Mouse (Mus musculus) CH12F3 (cell line): ENCODE results near the gene Slc39a5.

Experiments used
- in situ Hi-C: fragments of 300-500 bp; cut with MboI; formaldehyde crosslinking; loops from 2 replicates; pipeline ENCODE4 v1.14.3; 2020; ENCODE audit warnings: low sequenced_read_pairs

Slc39a5 gene

DNA sequence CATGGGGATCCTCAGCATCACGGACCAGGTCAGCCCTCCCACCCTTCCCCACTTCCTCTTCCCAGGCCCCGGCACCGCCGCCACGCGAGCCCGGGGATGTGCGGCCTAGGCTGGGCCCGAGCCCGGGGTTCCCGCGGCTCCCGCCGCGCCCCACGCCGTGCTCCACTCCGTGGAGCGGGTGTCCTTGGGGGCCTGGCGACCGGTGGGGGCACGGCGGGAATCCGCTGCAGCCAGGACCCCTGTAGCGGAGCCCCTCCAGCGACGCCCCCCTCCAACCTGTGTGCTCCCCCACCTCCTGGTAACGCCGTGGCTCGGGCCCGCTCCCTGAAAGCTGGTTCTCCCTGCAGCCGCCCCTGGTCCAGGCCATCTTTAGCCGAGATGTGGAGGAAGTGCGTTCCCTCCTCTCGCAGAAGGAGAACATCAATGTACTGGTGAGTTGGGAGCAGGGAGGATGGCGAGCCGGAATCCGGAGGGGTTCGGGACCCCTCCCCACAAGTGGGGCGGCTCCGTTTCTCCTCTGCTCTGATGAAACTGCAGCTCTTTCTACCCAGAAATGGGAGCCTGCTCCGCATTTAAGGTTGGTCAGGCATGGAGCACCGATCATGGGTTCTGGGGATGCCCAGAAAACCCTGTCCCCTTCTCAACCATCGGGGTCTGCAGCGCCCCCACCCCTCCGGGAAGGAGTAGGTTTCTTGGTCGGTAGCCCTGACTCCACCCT, 23.6 kb downstream of the Slc39a5 start:
- in situ Hi-C loops, result no loop called here

- in situ Hi-C loops, result no loop called here
Measured at GRCm38 (mm10) chr10:128376455-128377211, 24.4 kb downstream of the Slc39a5 start, which contains the start of gene Ankrd52. Gene Ankrd52, plus strand, starts transcription at chr10:128377115.

DNA sequence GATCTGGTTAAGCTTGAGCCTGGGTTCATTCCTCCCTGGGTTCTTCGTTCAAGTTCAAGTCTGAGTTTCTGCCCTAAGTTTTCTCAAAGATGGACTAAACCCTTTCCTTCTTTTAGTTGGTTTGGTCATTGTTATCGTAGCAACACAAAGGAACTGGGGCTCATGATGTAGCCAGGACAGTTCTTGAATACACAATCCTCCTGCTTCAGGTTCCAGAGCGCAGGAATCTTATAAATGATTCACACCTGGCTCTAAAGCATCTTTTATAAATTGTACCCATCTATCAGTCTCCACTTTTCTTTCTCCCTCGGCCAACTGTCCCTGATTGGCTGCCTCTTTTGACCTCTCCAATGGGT, 25.0 kb downstream of the Slc39a5 start:
- in situ Hi-C loops, result no loop called here

- in situ Hi-C loops, result no loop called here
Measured at GRCm38 (mm10) chr10:128374393-128374792, 26.6 kb downstream of the Slc39a5 start.

DNA sequence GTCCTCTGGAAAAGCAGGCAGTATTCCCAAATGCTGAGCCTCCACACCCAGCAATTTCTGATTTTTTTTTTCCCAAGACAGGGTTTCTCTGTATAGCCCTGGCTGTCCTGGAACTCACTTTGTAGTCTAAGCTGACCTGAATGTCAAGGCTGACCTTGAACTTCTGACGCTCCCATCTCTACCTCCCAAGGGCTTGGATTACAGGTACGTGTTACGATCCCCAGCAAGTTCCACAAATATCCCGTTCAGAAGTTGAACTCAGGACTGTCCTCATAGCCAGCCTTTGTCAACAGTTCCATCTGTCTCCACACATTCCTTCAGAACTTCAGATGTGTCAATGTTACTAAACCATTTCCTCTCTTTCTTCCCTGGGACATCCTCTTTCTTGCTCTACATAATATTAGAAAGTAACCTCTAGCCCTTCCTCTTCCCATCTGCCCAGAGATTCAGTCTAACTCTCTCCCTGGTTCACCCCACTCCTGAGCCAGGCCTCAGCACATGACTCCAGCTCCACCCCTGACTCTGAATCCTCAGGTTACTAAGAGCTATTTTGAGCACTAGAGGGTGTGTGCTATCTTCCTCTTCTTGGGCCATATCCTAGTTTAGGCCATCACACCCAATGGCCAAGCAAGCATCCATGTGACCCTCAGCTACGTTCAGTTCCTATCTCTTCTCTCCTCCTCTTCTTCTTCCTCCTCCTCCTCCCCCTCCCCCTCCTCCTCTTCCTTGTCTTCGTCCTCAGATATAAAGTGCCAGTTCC, 27.9 kb downstream of the Slc39a5 start:
- in situ Hi-C loops, result no loop called here

GRCm38 (mm10) chr10:128372142-128372541, 28.9 kb downstream of the Slc39a5 start:
- in situ Hi-C loops, result no loop called here

DNA sequence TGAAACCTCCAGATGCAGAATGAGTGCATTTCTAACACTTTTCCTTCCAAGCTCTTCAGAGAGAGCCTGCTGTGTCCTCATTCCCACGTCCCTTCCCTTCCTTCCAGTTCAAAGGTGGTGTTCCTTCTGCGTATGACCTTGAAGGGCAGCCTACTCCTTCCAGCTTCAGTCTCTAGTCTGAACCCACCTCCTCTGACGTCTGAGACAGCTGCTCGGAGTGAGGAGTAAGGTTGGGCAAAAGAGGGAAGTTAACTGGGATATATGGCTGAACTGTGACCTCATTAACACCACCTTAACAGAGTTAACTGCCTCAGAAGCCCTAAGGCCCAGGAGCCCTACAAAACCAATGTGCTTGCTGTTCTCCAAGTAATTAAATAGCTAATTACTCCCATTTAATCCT, 30.4 kb downstream of the Slc39a5 start:
- in situ Hi-C loops, result no loop called here

GRCm38 (mm10) chr10:128370021-128370420, 31.0 kb downstream of the Slc39a5 start:
- in situ Hi-C loops, result no loop called here

DNA sequence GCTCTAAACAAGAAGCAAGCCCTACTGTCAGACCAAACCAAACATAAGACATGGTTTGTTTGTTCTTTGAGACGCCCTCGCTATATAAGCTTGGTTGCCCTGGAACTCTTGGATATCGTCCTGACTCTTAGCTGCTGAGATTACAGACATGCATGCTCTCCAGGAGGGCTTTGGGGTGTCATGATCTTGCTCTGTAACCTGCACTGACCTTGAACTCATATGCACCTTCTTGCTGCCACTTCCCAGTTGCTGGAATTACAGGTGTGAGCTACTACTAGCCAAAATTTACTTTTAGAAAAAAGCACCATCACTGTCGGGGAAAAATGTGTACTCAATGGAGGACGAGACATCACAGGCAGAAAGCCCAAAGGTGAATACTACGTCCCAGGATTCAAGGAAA, 31.4 kb downstream of the Slc39a5 start:
- in situ Hi-C loops, result no loop called here

DNA sequence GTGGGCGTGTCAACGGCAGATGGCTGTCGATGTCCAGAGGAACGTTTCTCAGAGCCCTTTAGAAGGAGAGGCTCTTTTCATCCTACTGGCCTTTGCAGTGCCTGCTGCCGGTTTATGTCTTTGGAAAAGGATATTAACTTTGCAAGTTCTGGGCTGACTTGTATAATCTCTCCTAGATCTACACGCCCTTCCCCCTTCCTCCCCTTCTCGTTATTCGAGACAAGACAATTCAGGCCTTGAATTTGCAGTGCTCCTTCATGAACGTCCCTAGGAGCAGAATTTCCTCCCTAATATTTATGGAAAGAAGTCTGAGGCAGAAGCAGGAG, 31.8 kb downstream of the Slc39a5 start:
- in situ Hi-C loops, result no loop called here

DNA sequence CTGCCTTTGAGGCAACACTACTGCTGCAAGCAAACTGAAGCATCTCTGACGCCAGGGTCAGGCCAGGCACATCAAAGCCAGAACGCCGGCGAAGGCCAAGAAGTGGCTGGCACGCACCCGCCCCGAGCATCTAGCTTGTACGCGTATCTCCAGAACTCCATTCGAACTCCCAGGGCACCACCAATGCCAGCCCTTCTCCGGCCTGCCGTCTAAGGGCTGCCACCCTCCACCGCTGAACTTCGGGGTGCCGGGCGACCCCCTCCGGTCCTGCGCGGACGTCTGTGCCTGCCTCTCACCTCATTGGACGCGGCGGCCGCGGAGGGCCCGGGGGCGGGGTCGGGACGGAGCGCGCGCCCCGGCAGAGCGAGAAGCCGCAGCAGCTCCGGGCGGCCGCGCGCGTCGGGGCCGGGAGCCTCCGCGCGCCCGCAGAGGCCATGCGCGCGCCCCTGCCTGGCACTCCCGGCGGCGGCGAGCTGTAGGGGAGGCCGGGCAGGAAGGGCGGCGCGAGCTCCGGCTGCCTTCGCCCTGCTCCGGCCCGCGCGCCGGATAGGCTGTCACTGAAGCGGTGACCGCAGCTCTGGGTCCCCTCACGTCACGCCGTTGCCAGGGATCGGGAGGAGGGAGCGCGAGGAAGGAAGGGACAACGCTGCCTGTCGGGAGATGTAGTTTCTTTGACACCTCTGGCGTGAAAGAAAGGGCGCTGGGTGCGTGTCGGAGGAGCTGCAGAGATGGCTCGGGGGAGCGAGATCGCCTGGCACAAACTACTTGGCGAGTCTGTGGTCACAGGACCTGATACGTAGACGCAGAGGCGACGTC, 32.4 kb downstream of the Slc39a5 start, which contains the start of gene Coq10a:
Gene Coq10a (minus strand): TSS at position 596 of the 816 bp plus-strand sequence.
- in situ Hi-C loops, result no loop called here

DNA sequence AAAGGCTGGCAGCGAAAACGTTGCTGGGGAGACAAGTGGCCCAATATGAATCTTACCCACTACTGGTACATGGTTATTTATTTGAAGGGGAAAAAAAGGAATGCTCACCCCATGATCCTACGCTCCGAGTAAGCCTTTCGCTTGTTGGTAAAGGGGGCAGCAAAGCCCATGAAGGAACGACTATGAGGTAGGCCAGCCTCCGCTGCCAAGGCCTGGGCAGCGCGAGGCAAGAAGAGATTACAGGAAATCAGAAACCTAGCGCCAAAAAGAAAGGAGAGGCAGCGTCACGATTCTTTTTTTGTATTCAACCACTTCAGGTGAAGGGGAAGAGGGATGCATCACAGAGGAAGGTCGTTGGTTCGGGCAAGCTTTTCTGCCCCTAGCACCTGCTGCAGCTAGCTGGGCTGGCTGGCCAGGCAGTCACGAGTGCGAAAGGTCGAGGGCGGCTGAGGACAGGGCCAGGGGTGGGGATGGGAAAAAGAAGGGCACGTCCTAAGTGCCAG, 33.1 kb downstream of the Slc39a5 start:
- in situ Hi-C loops, result no loop called here

GRCm38 (mm10) chr10:128362568-128362967, 38.5 kb downstream of the Slc39a5 start:
- in situ Hi-C loops, result no loop called here

- in situ Hi-C loops, result no loop called here
Measured at GRCm38 (mm10) chr10:128361836-128362235, 39.2 kb downstream of the Slc39a5 start.

GRCm38 (mm10) chr10:128359226-128359625, 41.8 kb downstream of the Slc39a5 start:
- in situ Hi-C loops, result no loop called here

DNA sequence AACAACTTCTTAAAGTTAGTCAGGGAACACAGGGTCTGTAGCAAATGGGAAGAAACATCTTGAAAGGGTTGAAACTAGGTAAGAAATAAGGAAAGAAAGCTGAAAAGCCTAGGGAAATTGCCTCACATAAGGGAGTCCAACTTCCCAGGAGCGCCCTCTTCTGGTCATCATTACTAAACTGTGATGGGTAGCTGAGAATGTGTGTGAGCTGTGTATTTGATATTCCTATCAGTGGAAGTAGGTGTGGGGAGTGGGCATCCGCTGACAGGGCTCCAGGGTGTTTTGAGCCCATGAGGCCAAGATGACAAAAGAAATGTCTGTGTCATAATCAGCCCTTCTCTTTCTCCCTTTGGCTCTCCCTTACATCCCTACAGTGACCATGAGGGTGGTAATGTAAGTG, 42.2 kb downstream of the Slc39a5 start:
- in situ Hi-C loops, result no loop called here

DNA sequence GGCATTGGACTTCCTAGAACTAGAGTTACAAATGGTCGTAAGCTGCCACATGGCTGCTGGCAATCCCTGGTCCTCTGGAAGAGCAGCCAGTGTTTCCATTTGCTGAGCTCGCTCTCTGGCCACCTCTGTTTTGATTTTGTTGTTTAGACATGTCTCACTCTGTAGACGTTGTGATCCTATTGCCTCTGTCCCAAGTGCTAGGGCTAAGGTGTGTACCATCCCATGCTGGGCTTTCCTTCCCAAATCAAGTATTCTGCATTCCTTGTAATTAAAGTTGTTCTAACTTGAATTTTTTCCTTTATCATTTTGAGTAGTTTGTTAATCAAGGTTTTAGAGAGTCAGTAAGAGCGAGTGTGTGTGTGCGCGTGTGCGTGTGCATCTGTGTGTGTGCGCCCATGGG, 53.5 kb downstream of the Slc39a5 start:
- in situ Hi-C loops, result no loop called here
